ENCODE assay signal across 9 mouse cellular contexts in genomic region chr12:39048441-39048840, GRCm38 (mm10).
DNase-seq lines count a peak whose midpoint lies in the region; ATAC-seq lines count a peak whose summit lies in the region.
"Had no signal": no experiment of that assay in that cellular context is flagged by ENCODE, and none has a peak within 500 bp of the region (broad histone marks: within the 10 kb centered on the region; RNA-seq: fewer than 3 reads in every experiment).

No protein-coding gene starts in this region.

- DNase-seq in layer of hippocampus, adult 11-12 months (ENCODE audit: low spot score) = peak; percentile 28
- DNase-seq in layer of hippocampus, postnatal 25 days (ENCODE audit: extremely low spot score in 1 of 2, low spot score in 1 of 2) = no peak
- DNase-seq in cerebellum, adult 18-20 months = peak; percentile 85 to 91
- DNase-seq in cerebellum, postnatal 36 days = peak; percentile 67 to 87
- peak; percentile 23 for DNase-seq in lung, postnatal 14 days
- no peak for DNase-seq in left cerebral cortex, adult 9 months (ENCODE audit: low spot score in 2 of 2)
- DNase-seq: thymus, adult 18-20 months had no signal

- no peak for ATAC-seq in activated CD4-positive, CD25-positive, alpha-beta regulatory T cell, adult 4 months
- ATAC-seq: Patski had no signal

Comparison
In these comparisons a context has a peak if more than half of its experiments do, and no peak if none do; other contexts are left out.
1. DNase-seq: peak in layer of hippocampus, adult 11-12 months (single experiment), cerebellum, adult 18-20 months (2 of 2), cerebellum, postnatal 36 days (2 of 2) and lung, postnatal 14 days (single experiment); none in layer of hippocampus, postnatal 25 days (0 of 2) and left cerebral cortex, adult 9 months (0 of 2).